Mouse (Mus musculus) spleen, adult 2 months (tissue): ENCODE data around the gene Trim62.

Experiments
- CTCF ChIP-seq: fragments of 200-500 bp; IDR thresholded peaks from 2 replicates; pipeline ENCODE4 v1.5.1; 2011; ENCODE audit warnings: mild to moderate bottlenecking, inconsistent platforms; ENCODE audit not compliant: insufficient read depth, insufficient read length, insufficient replicate concordance; ENCODE audit errors: extremely low read depth
- POLR2A ChIP-seq: fragments of 200-500 bp; IDR thresholded peaks from 2 replicates; pipeline ENCODE4 v1.6.1; 2011; ENCODE audit warnings: low read depth, low read length, inconsistent platforms

DNA sequence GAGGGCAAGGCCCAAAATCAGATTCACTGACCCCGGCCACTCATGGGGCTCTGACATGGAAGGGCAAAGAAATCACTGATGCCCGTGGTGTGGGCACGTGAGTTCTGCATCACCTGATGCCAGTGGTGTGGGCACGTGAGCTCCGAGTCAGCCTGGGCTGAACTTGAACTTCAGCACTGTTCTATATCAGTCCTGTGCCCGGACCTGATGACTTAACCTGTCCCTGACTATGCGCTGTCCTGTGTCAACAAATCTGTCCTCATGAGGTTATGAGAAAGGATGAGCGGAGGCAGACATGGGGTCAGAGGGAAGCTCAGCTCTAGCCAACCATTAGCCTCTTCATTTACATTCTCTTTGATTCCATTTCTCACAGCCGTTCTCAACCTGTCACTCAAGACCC, 63.4 kb downstream of the Trim62 start:
- TF ChIP-seq CTCF (no peak), POLR2A (no peak)
